Mouse (Mus musculus) spleen, postnatal 4 days (tissue): ENCODE measurements at regions not wholly inside any gene's neighbourhood (a gene's known extent, or its start where the extent isn't known, plus 50 kb on each side); places are given as distances from the start of the nearest gene placed in this dataset.

Experiments
- DNase-seq, 2 experiments: peaks; one replicate each; pipeline ENCODE4 v3.0.0; 2022; ENCODE audit warnings: low spot score in 2 of 2

DNA sequence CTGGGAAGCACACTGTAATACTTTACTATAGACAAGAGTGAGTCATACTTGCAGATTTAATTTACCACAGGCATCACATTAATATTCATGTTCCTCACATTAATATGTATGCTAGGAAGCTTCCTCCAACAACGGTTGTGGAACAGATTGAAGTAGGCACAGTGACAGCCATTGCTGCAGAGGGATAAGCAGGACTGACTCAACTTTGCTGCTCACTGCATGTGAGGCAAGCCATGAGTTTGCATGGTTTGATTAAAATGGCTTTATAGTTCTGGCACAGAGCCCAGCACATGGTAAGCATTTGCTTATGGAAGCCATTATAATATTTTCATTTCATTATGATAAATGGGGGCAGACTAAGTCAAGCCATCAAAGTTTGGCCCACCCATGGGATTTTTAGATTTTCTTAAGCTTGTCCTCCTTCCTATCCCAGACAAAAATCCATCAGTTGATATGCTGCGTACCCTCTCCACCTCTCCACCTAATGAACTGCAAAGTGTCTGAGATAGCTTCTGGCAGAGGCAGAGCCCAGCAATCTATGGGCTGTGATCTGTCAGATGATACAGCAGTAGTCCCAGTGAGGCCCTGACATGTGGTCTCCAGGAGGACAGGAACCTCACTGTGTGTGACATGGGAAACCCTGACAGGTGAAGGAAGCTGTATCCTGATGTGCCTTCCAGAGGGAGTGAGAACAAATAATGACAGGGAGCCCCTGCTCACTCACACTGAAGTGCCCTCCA is 109.6 kb upstream of the Arrdc4 start:
- DNase-seq: no peak

DNA sequence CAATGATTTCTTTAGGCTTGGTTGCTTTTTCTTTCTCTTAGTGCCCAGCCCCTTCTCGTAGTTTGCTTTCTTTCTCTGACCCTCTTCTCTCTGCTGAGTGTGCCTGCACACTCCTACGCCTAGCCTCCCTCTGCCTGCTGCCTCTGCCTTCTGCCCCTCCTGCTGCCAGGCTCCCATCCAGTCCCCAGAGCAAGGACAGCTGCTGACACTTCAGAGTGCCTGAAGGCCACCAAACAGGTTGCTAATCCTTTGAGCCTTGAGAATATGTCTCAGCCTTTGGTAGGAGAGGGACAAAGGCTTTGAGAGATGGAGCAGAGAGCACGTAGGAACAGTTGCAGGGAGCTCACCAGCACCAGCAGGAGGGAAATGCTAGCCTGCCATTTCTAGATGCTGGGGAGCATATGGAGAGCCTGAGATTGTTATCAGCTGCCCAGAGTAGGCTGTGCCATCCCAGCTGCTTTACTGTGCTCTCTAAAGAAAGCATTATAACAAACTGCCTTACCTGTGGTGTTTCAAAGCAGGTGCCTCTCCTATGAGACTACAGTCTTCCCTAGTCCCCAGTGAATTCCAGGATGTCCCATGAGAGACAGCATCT is 103.0 kb upstream of the Arrdc4 start:
- no peak for DNase-seq

DNA sequence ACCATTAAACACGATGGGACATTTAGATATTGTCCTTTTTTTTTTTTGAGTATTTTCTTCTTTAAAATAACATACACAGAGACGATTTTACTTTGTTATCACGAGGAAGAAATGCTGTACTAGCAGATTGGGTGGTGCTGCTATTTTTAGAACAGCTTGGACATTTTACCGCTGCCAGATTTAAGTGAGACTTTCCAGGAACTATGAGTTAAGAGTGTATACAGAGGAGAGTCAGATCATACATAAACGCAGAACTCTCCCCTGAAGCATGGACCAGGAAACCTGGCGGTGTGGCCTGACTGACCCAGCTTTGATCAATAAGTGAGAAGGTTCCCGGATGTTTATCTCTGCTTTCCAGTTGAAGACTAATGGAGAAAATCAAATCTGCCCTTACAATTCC is 95.6 kb upstream of the Arrdc4 start:
- no peak for DNase-seq

DNA sequence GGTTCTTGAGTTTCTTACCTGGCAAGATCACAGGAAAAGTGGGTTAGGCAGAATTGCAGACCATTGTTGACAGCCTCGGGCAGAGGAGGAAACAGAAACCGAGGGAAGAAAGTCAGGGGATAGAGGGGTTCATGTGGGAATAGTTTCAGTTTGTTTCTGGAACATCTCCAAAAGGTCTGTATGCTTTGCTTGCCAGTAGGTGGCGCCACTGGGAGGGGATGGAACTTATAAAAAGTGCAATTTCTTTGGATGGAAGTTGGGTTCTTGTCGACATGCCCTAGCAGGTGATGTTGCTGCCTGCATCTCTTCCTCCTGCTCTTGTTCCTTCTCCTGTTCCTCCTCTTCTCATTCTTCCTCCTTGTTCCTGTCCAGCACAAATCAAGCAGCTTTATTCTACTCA is 94.3 kb upstream of the Arrdc4 start:
- DNase-seq: peak in 1 of 2 experiments; percentile 62

DNA sequence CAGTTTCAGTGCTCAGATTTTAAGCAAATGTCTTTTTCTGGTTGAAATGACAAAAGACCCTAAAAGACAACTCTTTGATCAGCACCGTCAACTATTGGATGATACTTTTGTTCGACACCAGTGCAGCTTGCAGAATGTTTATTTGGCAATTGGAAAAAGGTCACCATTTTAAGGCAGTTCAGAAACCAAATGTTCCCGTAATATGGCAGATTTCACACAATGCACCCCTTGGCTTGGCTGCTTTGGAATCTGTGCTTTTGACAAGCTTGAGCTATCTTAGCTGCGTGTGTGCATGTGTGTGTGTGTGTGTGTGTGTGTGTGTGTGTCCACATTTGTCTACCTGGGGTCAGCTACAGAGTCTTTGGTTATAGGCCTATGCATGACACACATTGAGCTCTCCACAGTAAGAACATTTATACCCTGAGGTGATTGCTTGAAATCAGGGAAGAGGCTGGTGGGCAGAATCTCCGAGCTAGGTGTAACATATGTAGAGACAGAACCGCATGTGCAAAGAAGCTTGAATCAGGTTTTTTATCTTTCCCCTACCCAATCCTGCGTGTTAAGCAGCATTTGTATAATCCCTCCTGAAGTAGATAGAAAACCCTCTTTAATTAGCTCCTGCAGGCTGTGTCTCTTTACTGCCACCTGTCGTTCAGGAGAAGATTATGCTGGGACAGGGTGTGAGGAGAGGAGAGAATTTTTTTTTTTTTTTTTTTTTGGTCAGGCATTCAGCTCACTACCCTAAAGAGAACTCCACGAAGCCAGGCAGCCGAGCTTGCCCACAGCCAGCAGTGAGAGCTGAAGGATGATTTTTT is 85.1 kb upstream of the Arrdc4 start:
- no peak for DNase-seq

DNA sequence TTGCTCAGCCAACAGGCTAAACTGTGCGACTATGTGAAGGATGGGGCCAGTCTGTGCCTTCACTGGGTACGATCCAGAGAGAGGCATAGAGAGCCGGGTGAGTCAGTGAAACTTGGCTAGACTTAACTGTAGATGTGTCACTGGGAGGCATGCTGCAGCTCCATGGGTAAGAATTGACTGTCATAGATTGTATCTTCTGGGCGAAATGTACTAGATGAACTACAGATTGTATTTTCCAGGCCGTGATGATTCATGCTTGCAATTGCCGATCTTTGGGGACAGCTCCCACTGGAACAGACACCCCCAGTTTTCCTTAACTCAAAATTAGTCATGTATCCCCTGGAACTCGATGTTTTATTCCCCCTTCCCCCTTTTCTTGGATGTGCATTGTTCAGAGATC is 84.5 kb upstream of the Arrdc4 start:
- DNase-seq: no peak

DNA sequence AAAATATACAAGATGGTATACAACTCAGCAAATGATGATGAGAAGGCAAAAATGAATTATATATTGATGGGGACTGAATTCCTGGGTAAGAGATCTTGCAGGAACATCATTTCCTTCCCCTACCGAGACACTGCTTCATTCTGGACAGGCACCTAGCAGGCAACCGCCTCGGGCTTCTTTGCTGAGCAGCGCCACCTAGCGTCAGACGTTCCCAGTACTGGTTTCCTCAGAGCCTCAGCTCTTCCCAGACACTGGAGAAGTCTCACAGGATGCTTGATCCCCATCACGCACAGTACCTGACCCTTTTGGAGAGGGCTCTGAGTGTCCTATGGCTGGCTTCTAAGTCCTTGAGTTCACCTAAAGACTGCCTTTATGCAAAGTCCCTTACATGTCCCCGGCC is 80.8 kb upstream of the Arrdc4 start:
- DNase-seq: peak; percentile 44 to 83

DNA sequence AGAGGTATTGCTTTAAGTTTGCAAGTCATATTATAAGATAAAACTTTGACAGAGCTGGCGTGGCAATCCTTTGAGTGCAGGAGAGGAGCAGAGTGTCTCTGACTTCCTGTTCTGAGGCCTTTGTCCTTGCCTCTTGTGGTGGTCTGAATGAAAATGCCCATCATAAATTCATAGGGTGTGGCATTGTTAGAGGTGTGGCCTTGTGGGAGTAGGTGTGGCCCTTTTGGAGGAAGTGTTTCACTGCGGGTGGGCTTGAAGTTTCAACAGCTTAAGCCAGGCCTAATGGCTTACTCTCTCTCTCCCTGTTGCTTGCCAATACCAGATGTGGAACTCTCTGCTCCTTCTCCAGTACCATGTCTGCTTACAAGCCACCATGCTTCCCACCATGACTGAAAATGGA is 75.4 kb upstream of the Arrdc4 start:
- DNase-seq: no peak

DNA sequence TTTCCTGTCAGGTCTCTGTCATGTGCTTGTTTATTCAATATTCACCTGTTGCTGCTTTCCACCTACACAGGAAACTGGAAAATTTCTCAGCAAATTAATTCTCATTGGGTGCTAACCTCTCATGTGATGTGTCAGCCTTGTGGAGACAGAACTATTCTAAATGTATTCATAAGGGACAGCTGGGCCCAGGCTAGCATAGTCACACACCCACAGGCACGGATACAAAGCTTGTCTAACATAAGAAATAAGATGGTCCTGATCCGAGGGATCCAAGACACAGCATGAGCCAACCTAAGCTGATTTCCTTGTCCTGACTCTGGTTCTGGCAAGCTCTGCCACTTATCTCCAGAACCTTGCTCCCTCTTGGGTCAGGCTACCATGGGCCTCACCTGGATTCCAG is 74.6 kb upstream of the Arrdc4 start:
- no peak for DNase-seq

DNA sequence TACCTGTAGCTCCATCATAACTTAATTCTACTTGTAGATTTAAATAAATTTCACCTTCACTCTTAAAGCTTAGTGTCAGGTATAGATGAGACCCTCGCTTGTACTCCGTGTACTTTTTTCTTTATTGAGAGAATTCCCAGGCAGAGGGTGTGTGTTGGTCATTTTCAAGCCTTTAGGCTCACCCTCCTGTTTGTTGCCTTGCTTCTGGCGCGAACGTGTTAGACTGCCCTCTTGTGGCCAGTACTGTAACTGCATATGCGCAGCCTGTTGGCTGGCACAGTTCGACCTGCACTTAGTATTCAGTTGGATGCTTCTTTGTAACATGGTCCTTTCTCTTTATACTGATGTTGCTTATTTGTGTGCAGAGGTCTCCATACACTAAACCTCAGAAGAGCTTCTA is 74.1 kb upstream of the Arrdc4 start:
- peak; percentile 17 to 70 for DNase-seq

DNA sequence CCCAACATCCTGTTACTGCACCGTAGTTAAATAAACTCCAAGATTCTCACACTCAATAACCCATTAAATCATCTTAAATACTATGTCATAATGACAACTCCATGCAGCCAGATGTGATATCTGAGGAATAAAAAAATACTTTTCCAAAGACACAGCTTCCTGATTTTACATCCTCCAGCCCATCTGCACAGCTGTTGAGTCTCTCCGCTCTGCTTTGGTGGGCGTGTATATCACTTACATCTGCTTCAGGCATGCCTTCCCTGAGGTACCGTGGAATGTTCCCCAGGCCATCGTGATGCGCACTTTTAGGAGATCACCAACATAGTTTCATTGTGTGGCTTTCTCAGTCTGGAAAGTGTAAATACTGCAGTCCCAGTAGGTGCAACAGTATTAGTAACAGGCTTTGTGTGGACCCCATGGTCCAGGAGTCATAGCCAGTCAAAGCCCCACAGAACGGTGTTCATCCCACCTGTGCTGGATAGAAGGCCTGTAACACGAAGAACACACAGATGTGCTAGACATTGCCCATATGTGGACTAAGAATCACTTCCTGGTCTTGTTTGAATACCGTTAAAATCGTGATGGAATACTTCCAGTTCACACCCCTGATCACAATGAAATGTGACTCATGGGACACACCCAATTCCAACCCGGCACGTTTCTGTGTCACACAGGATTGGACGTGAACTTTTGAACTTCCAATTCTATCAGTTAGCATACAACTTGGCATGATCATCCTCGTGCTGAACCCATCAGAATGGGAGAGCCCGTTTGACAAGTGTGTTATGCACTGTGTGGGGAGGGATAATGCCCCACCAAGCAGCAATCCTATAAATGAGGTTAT is 66.0 kb upstream of the Arrdc4 start:
- no peak for DNase-seq

DNA sequence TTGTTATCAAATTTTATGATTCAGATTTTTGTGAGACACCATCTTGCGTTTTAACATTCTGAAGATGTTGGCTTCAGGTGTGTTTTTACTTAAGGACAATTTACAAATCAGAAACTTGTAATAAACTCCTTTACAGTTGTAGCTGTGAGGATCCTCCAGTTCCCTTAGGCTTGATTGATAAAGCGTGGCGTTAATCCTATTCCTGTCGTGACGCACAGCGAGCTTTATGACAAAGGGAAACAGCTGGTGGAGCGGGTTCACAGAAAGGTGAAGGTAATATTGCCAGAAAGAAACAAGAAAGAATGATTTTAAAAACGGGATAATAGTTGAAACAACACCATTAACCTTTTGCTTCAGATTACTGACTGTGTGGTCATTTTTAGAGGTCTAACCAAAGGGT is 60.7 kb upstream of the Arrdc4 start:
- DNase-seq: no peak
